Mouse (Mus musculus) retina, postnatal 1 day (tissue): Measurements from ENCODE around the gene Misp.

Experiments used
- DNase-seq: peaks from one replicate; pipeline ENCODE4 v3.0.0-alpha.2; 2012

Misp gene

DNA sequence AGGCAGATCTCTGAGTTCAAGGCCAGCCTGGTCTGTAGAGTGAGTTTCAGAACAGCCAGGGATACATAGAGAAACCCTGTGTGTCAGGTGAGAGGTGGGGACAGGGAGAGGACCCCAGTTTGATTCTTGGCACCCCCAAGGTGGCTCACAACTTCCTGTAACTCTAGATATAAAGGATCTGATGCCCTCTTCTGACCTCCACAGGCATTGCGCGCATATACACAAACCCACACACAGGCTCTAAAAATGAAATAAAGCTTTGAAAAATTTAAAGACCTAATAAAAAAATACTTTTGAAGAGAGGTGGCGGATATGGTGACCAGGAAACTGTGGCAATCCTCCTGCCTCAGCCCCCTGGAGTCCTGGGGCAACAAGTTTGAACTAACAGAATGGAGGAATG is 24.9 kb upstream of the Misp start:
- no peak for DNase-seq

DNA sequence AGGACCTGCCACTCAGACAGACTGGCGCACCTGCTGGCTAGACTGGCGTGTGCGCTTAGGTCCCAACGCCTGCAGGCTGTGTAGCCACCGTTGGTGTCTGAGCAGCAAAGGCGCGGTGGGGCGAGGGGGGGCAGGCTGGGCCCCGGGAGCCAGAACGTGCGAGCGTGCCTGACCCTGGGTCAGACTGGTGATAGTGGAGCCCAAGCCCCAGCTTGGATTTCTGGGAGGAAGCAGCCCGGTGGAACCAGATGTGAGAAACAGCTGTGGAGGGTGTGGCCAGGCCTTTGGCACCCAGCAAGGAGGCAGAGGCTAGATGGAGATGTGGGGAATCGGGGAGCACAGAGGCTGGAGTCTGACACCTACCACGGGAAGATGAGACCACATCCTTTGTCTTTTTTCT is 23.5 kb upstream of the Misp start:
- no peak for DNase-seq

DNA sequence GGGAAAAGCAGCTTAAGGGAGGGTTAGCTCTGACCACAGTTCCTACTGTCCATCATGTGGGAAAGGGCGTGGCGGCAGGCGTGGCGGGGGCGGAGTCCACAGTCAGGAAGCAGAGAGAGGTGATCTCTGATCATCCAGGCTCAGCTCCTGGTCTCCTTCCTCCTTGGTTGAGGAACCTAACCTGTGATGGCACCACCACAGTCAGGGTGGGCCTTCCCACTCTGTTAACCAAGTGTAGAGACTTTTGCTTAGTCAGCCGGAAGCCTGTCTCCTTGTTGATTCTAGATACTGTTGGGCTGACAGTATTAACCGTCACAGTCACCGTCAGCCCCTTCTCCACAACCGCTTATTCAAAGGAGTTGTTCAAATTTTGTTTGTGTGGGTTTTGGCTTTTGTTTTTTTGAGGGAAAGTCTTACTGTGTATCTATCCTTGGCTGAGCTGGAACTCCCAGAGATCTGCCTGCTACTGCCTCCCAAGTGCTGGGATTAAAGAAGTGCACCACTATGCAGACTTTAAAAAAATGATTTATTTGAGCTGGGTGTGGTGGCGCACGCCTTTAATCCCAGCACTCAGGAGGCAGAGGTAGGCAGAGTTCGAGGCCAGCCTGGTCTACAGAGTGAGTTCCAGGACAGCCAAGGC is 22.4 kb upstream of the Misp start:
- no peak for DNase-seq

DNA sequence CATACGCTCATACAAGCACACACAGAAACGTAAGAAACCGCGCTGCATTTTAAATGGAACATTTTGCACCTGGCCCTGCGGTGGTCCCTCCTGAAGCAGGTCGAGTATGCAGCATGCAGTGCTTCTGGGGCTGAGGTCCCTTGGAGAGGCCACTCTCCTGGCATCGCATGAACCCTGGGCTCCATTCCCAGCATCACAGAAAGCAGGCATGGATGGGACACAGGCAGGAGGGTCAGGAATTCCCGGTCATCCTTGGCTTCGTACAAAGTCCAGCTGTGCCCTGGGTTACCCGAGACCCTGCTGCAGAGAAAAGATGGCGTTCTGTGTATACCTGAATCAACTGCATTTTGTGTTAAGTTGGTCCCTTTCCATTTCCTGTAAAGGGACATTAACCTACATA is 20.3 kb upstream of the Misp start:
- no peak for DNase-seq

DNA sequence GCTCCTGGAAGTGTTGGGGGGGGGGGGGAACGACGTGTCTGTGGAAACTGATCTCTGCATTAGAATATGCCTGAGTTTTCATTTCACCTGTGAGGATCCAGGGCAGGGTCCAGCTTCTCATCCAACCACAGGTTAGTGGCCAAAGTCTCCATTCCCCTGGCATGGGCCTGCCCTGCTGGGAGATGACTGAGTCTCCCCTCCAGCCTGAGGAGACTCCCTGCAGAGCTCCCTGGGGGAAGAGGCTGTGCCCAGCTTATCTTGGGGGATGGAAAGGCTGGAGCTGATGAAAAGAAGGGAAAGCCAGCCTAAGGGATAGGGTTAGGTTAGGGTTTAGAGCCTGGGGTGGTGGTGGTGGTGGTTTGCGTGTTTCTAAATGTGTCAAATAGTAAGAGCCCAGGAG is 19.0 kb upstream of the Misp start:
- no peak for DNase-seq

DNA sequence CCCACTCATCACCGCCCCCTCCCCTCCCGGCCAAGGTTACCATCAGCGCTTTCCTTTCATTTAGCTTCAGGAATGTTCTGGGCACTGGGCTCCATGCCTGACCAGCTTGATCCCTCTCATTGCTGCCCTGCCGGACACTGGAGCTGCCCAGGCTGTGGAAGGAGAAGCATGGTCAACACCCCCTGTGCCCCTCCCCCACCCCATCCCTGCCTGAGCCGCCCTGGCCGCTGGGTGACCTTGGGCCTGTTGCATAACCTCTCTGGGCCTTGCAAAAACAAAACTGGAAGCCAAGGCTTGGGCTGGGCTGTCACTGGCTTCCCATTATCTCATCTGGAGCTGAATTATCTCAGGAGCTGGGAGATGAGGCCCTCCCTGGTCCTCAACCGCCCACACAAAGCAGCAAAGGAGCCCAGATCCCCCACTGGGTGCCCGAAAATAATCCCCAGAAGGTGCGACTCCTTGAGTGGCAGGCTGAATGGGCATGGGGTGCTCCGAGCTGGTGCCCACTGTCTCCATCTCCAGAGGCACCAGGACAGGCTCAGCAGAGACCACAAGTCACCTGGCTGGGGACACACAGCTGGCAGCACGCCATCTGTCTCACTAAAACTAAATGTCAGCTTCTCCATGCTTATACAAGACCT is 18.3 kb upstream of the Misp start:
- peak; percentile 47 for DNase-seq

DNA sequence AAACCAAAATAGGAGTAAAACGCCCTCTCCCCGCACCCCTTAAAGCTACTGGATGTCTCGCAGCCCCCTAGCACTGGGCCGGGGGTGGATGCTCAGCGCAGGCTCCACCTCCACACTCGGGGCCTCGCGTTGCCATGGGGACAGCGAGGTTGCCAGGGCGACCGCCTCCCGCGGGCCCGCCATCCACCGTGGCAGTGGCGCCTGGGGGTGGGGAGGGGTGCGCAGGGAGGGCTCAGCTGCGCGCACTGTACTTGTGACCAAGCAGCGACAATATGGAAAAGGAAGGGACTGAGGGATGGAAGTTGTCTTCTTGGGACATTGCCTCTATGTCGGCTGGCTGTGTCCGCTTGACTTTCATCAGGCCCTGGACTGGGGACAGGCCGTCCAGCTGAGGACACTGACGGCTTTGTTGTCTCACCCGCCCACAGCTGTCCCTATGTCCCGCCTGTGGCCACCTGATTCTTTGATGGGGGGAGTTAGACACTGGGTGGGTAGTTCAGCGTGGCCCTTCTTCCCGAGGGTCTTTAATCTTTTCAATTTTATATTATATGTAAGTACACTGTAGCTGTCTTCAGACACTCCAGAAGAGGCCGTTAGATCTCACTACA is 17.0 kb upstream of the Misp start:
- DNase-seq = peak; percentile 94

DNA sequence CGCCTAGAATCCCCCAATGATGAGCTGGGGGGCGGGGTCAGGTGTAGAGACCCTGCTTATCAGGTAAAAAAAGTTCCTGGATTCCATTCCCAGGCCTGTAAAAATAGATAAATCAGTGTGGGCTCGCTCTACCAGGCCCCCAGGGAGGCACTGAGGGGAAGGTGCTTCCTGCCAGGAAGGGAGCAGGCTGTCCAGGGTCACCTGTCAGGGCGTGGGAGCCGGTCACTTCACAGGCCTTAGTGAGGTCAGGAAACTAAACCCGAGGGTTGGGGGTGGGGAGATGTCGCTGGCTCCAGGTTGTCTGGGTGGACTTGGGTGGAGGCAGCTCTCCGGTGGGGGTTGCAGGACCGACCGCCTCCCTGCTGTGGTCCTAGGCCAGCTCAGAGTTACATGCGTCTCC is 15.2 kb upstream of the Misp start:
- no peak for DNase-seq

DNA sequence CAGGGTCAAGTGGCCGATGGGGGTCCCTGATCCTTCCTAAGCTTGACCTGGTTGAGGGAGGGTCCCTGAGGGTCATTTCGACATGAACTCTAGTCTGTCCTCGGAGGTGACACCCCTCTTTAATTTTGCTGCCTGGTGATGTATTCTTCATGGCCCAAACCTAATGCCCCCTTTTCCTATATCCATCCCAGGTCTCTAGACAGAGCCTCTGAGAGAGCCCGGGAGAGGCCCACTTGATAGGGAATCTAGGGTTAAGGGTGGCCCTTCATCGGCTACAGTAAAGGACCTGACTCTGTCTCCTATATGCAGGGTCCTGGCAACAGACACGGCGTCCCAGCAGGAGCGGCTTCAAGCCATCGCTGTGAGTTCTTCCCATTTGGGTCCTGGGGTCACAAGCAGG is 14.5 kb upstream of the Misp start:
- DNase-seq = no peak

DNA sequence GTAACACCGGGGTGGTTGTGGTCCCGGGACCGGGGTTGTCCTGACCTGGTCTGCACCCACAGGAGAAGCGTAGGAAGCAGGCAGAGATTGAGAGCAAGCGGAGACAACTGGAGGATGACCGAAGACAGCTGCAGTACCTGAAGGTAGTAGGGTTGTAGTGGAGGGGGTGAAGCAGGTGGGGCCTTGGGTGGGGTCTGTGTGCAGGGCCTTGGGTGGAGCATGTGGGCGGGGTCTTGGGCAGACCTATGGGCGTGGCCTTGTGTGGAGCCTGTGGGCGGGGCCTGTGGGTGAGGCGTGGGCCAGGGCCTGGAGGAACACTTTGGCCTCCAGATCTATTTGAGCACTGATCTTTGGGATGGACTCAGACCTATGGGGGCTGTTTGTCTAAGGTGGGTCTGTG is 13.8 kb upstream of the Misp start:
- no peak for DNase-seq

DNA sequence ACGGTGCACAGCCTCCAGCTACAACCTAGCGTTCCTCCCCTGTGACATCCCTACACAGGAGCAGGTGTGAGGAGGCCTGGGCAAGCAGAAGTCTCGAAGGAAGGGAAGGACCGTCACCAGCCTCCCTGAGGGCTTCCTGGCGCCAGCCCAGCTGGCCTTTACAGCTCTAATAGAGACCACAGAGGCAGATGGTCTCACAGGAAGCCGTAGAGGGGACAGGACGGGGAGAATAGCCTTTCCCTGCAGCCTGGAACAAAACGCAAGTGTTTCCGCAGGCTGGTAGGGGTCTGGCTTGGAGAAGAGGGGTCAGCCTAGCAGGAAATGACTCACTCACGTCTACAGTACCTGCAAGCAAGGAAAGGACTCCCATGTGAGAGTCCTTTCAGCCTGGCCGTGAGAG is 13.0 kb upstream of the Misp start:
- no peak for DNase-seq

DNA sequence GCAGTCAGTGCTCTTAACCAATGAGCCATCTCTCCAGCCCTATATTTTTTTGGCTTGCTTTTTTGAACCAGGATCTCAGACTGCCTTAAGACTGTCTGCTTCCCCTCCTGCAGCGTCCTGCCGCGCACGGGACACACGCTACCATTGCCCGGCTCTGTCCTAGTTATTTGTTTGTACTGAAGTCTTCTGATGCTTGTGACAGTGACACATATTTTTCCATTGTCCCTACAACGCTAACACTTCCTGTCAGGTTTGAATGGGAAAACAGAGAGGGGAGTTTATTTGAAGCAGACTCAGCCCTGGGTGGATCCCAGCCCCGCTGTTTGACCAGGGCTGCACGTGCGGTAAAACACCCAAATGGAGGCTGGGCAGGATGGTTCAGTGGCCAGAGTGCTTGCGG is 12.1 kb upstream of the Misp start:
- no peak for DNase-seq

DNA sequence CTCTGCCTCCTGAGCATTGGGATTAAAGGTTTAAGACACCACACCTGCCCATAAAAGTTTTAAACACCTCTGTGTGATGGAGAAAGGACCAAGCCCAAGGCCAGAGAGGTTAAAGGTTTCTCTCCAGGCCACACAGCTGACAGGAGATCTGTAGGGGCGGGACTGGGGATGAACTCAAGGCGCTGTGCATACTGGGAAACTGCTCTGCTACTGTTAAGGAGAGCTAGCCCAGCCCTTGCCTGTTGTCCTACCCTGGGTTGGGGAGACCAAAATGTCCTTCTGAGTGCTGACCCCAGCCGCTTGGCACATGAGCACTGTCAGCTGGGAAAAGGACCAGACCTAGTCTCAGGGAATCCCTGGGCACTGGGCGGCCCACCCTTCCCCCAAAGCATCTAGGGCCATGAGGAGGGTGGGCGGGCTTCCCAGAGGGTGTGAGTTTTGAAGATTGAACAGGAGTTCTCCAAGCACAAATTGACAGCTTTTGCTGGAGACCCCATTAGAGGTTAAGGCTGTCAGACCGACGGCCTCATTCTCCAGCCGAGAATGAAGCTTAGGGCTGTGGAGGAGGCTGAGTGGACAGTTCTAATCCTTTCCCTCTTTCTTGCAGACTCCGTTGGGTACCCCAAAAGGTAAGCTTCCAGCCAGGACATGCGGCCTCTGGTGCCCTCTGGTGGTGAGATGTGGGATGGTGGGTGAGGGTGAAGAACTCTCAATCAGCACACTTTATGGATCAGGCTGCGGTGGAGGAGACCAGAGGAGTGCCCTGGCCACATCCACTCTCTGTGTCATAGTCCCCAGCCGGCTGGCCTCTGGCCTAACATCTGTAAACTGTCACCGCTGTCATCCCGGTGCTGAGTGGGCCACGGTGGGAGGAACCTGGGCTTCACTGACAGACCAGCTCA is 8.8 kb upstream of the Misp start:
- peak; percentile 83 for DNase-seq

DNA sequence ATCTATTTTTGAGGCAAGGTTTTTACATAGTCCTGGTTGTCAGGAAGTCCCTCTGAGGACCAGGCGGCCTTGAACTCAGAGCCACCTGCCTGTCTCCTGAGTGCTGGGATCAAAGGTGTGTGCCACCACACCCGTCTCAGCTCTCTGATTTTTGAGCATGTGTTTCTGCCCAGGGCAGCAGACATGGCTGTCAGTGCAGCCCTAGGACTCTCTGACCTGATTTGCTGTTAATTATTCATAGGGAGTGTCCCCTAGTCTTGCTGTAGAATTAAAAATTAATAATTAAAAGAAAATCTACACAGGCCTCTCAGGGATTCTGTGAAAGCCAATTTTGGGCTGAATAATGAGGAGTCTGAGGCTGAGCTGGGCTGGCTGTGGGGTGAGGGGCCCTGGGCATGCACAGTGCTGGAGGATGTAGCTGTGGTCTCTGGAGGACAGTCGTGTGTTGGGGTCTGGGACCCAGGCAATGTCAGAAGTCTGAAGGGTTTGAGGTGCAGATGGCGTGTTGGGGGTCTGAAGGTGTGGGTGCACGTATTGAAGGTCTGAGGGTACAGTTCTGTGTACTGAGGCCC is 6.4 kb upstream of the Misp start:
- DNase-seq = no peak

DNA sequence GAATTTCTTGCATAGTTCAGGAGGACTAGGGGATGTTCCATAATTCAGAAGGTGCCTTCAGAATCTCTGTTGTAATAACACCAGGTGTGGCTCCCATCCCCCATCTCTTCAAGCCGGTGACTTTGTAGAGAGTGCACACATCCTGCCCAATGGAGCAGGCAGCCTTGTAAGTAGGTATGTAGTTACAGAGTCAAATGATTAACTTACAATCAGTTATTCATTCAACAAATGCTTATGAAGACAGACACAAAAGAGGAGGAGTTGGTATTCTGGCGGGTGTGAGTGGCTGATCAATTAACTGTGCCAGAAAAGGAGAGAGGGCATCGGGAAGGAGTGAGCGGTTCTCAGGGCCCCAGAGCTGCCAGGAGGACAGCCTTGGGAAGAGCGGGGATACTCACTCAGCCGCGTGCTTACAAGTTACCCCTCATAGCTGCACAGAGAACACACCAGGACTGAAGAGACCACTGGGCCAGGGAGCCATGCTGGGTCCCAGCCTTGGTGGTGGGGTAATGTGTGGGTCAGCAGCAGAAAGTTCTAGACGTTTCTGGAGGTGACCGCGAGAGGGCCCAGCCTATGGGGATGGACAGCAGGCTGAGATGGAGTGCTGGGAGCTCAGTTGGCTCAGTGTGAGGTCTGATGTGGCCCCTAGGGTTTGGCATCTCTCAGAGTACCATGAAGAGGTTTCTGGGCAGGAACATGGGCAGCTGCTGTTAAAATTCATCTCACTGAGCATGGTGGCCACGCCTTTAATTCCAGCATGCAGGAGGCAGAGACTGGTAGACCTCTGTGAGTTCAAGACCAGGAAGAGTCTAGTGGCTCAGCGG is 4.9 kb upstream of the Misp start:
- DNase-seq = no peak

DNA sequence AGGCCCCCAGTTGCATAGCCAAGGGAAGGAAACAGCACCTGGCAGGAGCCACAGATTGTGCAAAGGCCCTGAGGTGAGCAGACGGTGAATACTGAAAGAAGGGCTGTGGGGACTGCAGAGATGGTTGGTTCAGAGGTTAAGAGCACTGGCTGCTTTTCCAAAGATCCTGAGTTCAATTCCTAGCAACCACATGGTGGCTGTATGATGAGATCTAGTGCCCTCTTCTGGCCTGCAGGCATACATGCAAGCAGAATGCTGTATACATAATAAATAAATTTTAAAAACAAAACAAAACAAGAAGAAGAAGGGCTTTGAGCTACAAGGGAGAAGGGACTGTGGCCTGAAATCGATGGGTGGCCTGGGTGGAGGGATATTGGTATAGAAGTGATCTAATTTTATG is 3.7 kb upstream of the Misp start:
- no peak for DNase-seq

DNA sequence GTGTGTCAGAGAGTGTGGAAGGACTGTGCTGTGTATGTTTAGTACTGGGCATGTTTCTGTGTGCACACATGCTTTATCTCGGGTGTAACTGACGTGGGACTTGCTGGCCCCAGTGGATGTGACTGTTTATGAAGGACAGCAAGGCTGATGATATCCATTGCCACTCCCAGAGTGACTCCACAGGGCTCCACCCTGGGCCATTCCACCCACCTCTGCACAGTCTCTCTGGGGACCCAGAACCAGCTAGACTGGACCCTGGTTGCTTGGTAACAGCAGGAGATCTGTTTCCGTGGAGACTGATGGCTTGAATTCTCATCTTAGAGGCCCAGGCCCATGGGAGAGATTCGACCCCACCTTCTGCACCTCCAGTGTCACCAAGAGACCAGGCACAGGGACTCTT is 2.6 kb upstream of the Misp start:
- no peak for DNase-seq

DNA sequence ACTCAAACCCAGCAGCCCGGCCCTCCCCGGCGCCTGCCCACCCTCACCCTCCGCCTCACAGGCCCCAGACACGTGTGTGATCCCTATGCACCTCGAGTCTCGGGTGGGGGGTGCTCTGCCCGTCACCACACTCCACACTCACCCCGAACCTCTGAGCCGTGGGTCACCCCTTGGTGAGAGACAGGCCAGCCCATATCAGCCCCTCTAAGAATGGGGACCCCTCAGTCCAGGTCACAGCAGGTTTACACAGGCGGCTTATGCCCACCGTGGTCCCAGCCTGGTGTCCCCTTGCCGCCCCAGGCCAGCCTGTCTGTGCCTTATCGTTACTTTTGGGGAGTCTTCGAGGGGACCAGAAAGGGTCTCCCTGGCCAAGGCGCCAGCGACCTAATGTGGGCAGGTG is 1.2 kb upstream of the Misp start:
- DNase-seq = no peak

DNA sequence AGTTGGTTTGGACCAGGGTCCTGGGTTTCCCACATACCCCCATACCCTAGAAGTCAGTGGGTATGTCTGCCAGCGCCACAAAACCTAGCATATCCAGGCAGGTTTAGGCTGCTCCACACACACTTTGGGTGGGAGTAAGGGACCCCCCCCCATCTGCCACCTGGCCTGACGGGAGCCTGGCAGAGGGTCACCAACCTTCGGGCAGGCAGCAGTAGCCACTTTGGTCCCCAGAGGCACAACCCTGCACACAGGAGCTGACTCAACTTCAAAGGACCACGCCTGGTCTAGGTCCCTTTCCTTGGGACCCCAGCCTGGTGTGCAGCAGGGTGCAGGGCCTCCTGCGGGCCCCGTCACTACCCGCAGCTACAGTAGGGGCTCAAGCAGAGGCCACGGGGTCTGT is 512 bp upstream of the Misp start:
- no peak for DNase-seq

DNA sequence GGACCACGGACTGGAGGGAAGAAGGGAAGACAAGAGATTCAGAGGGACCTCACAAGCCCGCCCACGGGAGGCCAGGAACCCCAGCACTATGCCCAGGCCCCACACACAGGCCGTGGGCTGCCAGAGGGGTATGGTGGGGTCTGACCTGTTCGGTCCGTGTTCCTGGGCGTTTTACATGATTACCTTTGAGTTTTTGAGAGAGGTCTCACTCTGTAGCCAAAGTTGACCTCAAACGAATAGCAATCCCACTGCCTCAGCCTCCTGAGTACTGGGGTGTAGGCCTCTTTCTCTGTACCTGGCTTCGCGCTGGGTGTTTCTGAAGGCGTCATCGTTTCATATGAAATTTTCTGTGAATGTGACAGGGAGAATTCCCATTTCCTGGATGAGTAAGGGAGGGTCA is 942 bp downstream of the Misp start:
- DNase-seq = no peak

DNA sequence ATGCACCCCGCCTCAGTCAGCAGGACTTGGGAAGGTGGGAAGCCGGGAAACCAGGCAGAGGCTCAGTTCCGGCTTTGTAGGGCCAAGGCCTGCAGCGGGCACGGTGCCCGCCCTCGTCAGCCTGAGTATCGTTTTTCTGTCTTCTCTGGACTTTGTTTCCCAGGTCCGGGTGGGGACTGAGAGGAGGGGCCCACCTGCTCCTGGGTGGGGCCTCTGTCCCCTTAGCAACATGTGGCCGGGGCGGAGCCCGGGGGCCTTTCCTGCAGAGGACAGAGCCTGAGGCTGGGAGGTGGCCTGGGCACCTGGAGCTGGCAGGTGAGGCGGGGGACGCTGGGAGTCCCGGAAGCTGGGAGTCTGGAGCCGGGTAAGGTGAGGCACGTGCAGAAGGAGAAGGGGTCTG is 1.6 kb downstream of the Misp start:
- no peak for DNase-seq

DNA sequence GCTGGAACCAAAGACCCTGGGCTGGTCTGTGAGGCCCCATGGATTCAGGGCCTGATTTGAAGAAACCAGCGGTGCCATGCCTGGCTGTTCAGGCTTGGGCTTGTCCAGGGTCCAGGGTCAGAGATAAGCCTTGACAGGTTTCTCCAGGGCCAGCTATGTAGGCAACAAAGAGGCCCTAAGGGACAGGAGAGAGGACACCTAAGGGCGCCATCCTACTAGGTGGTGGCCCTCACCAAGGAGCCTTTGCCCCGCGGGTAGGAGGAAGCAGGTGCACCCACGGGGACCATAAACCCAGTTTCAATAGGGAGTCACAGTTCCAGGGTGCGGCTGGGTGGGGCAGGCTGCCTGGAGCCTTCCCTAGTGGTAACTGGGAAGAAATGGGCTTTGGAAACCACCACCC is 2.2 kb downstream of the Misp start:
- no peak for DNase-seq

DNA sequence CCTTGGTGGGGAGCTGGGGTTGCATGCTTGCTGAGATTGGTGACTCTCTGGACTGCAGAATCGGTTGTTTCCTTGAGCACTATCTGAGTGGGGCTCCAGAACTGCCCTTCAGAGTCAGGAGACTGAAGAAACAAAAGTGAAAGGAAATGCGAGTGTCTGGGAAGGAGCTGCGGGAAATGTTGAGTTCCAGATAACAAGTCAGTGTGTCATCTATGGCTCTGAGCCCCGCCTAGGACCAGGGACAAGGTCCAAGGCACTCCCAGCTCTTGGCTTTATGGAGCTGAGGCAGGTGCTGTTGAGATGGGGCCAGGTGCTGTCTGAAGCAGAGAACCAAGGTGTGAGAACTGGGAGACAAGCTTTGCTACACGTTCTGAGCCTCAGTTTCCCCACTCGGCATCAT is 3.6 kb downstream of the Misp start:
- no peak for DNase-seq
